Comparison of ENCODE assay signal across 9 mouse cellular contexts in genomic region chr12:15800196-15800913, GRCm38 (mm10). TPM values are rescaled to one million over a fixed set of nuclear protein-coding genes. Genes with fewer than 3 reads are reported as not detected.
DNase-seq lines count a peak whose midpoint lies in the region; ATAC-seq and TF ChIP-seq lines count a peak whose summit lies in the region.
"Had no signal": no experiment of that assay in that cellular context is flagged by ENCODE, and none has a peak within 500 bp of the region (broad histone marks: within the 10 kb centered on the region; RNA-seq: fewer than 3 reads in every experiment).

No protein-coding gene starts in this region.

- H3K4me3 ChIP-seq in midbrain, embryonic 12.5 days = no peak overlapping the region
- no peak overlapping the region for H3K4me3 ChIP-seq in midbrain, embryonic 11.5 days (ENCODE audit: low read depth, low read length)
- H3K4me3 ChIP-seq in midbrain, postnatal 0 days (ENCODE audit: low read depth, low read length) = no peak overlapping the region
- H3K4me3 ChIP-seq: embryonic facial prominence, embryonic 13.5 days had no signal

- H3K36me3 ChIP-seq in midbrain, embryonic 12.5 days = peaks cover 79% of the 10 kb centered on the region
- peaks cover 4% of the 10 kb centered on the region; the same call in 1 of the 2 replicates for H3K36me3 ChIP-seq in midbrain, embryonic 11.5 days (ENCODE audit: control insufficient read depth, insufficient read depth, low read length)
- H3K36me3 ChIP-seq in midbrain, postnatal 0 days (ENCODE audit: insufficient read depth, low read length) = peaks cover 33% of the 10 kb centered on the region

- H3K9me3 ChIP-seq in midbrain, embryonic 12.5 days = no peaks in the 10 kb centered on the region
- no peaks in the 10 kb centered on the region for H3K9me3 ChIP-seq in midbrain, embryonic 11.5 days (ENCODE audit: control insufficient read depth, low read length)
- H3K9me3 ChIP-seq in midbrain, postnatal 0 days (ENCODE audit: low read length) = no peaks in the 10 kb centered on the region
- H3K9me3 ChIP-seq: embryonic facial prominence, embryonic 13.5 days had no signal

- 86% methylated on average over 4 of the region's 4 CpGs for WGBS in midbrain, embryonic 12.5 days
- WGBS in midbrain, embryonic 11.5 days = 89% methylated on average over 4 of the region's 4 CpGs
- WGBS in midbrain, postnatal 0 days = 74% methylated on average over 4 of the region's 4 CpGs

- H3K27me3 ChIP-seq in midbrain, embryonic 12.5 days = no peaks in the 10 kb centered on the region
- H3K27me3 ChIP-seq in midbrain, embryonic 11.5 days (ENCODE audit: control insufficient read depth, insufficient read depth, low read length) = no peaks in the 10 kb centered on the region
- H3K27me3 ChIP-seq in midbrain, postnatal 0 days (ENCODE audit: insufficient read depth, low read length) = no peaks in the 10 kb centered on the region
- H3K27me3 ChIP-seq: embryonic facial prominence, embryonic 13.5 days had no signal

- H3K9ac ChIP-seq in midbrain, embryonic 12.5 days (replicated peaks) = no peak overlapping the region
- no peak overlapping the region for H3K9ac ChIP-seq in midbrain, embryonic 11.5 days (ENCODE audit: low read length)
- H3K9ac ChIP-seq in midbrain, postnatal 0 days (replicated peaks; ENCODE audit: low read length, poor library complexity, severe bottlenecking) = no peak overlapping the region
- H3K9ac ChIP-seq: embryonic facial prominence, embryonic 13.5 days had no signal

- 0 out of 2 replicates have a peak overlapping the region, but pooled peaks have one; percentile 35 for H3K27ac ChIP-seq in midbrain, embryonic 12.5 days (replicated peaks)
- H3K27ac ChIP-seq in midbrain, embryonic 11.5 days (ENCODE audit: low read depth, low read length) = no peak overlapping the region
- 0 out of 2 replicates have a peak overlapping the region, but pooled peaks have one; percentile 7 for H3K27ac ChIP-seq in midbrain, postnatal 0 days (ENCODE audit: low read depth, low read length)
- H3K27ac ChIP-seq: embryonic facial prominence, embryonic 13.5 days had no signal

- no peak for ATAC-seq in midbrain, embryonic 12.5 days (ENCODE audit: low FRiP score, low read depth)
- ATAC-seq in midbrain, embryonic 11.5 days (ENCODE audit: low FRiP score) = no peak
- no peak for ATAC-seq in midbrain, postnatal 0 days (ENCODE audit: low FRiP score)

- no peak overlapping the region for H3K4me2 ChIP-seq in midbrain, embryonic 12.5 days (replicated peaks)
- no peak overlapping the region for H3K4me2 ChIP-seq in midbrain, embryonic 11.5 days
- no peak overlapping the region for H3K4me2 ChIP-seq in midbrain, postnatal 0 days (ENCODE audit: low read depth, low read length, poor library complexity, severe bottlenecking)

- DNase-seq in adrenal gland, adult 8-10 months = peak; percentile 44
- no peak for DNase-seq in adrenal gland, postnatal 10 days
- DNase-seq in midbrain, embryonic 11.5 days (ENCODE audit: low spot score, missing footprints) = no peak
- peak; percentile 65 to 70 for DNase-seq in kidney, adult 8-10 months
- DNase-seq in midbrain, postnatal 0 days (ENCODE audit: low spot score) = no peak
- no peak for DNase-seq in spleen, postnatal 10 days (ENCODE audit: low spot score in 2 of 2)
- no peak for DNase-seq in retina, embryonic 14.5 days (ENCODE audit: low spot score)

- no peak for TF ChIP-seq CTCF in midbrain, postnatal 0 days (IDR thresholded peaks at IDR 0.05)

- peaks cover 24% of the 10 kb centered on the region for H3K4me1 ChIP-seq in midbrain, embryonic 12.5 days
- H3K4me1 ChIP-seq in midbrain, embryonic 11.5 days (ENCODE audit: control insufficient read depth, insufficient read depth, low read length) = peaks cover 4% of the 10 kb centered on the region; the same call in 1 of the 2 replicates
- peaks cover 23% of the 10 kb centered on the region for H3K4me1 ChIP-seq in midbrain, postnatal 0 days (ENCODE audit: insufficient read depth, low read length)

RNA-seq across cellular contexts. Expression of gene Trib2, which starts 16.4 kb away (rescaled TPM):
- 10 to 100 TPM; 12.4 to 21.2 (median 16.4) TPM for total RNA-seq in adrenal gland, adult 8-10 months (2022)
- 10 to 100 TPM; 24.8 to 25.1 TPM for total RNA-seq in adrenal gland, postnatal 10 days (2021)
- polyA plus RNA-seq in midbrain, embryonic 12.5 days (2016; fragmentation: Nextera tagmentation; extraction: Ambion mirVana) = 89.5 and 89.7 TPM in 2 replicates
- 63.7 and 70.8 TPM in 2 replicates for polyA plus RNA-seq in midbrain, embryonic 11.5 days (2014; fragmentation: Nextera tagmentation; extraction: Ambion mirVana)
- 185 and 189 TPM in 2 replicates for total RNA-seq in midbrain, postnatal 0 days (2014; rRNA removed)
- 110 and 112 TPM in 2 replicates for polyA plus RNA-seq in midbrain, postnatal 0 days (2015; fragmentation: Nextera tagmentation; extraction: Ambion mirVana)

Comparison
In these comparisons a context has a peak if more than half of its experiments do, and no peak if none do; other contexts are left out.
1. DNase-seq: peak in adrenal gland, adult 8-10 months (single experiment) and kidney, adult 8-10 months (2 of 2); none in adrenal gland, postnatal 10 days (single experiment), midbrain, embryonic 11.5 days (single experiment), midbrain, postnatal 0 days (single experiment), spleen, postnatal 10 days (0 of 2) and retina, embryonic 14.5 days (single experiment).